21 mouse cellular contexts compared by ENCODE assay signal in the genomic region with DNA sequence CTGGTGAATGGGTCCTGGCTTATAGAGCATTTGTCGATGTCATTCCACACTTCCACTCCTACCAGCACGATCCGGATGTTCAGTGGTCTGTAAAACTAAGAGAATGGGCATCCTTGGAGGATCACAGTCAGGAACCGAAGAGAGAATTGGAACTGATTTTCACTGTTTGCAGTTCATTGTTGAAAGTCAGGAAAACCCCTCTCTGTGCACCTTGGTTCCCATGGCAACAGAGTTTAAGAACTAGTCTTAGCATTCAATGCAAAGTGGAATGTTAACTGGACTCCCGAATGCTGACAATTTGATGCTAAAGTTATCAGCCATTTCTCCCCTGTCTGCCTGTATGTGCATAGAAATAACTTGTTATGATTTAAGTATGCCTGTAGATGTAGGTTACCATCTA.
DNase-seq lines count a peak whose midpoint lies in the region; ATAC-seq and TF ChIP-seq lines count a peak whose summit lies in the region.
"Had no signal": no experiment of that assay in that cellular context is flagged by ENCODE, and none has a peak within 500 bp of the region (broad histone marks: within the 10 kb centered on the region; RNA-seq: fewer than 3 reads in every experiment).

No protein-coding gene starts in this region.

- H3K4me3 ChIP-seq in forebrain, postnatal 0 days (ENCODE audit: low read depth, low read length): no peak overlapping the region
- no peak overlapping the region for H3K4me3 ChIP-seq in forebrain, embryonic 13.5 days
- H3K4me3 ChIP-seq in intestine, embryonic 14.5 days (ENCODE audit: low read depth, low read length): no peak overlapping the region
- no peak overlapping the region for H3K4me3 ChIP-seq in intestine, embryonic 16.5 days (ENCODE audit: low read length)
- H3K4me3 ChIP-seq in midbrain, postnatal 0 days (ENCODE audit: low read depth, low read length): no peak overlapping the region
- H3K4me3 ChIP-seq: embryonic facial prominence, embryonic 15.5 days; erythroblast, embryonic 14.5 days; forebrain, embryonic 10.5 days; gastrocnemius, adult 2 months; heart, embryonic 13.5 days; hindbrain, embryonic 12.5 days had no signal

- H3K9ac ChIP-seq in forebrain, postnatal 0 days: no peak overlapping the region
- H3K9ac ChIP-seq in forebrain, embryonic 13.5 days: no peak overlapping the region
- H3K9ac ChIP-seq in intestine, embryonic 14.5 days (ENCODE audit: low read length): no peak overlapping the region
- H3K9ac ChIP-seq in intestine, embryonic 16.5 days (ENCODE audit: low read depth, low read length): no peak overlapping the region
- H3K9ac ChIP-seq in midbrain, postnatal 0 days (replicated peaks; ENCODE audit: low read length, poor library complexity, severe bottlenecking): no peak overlapping the region
- H3K9ac ChIP-seq: embryonic facial prominence, embryonic 15.5 days; heart, embryonic 13.5 days; hindbrain, embryonic 12.5 days had no signal

- WGBS in forebrain, postnatal 0 days: 32% methylated on average over 5 of the region's 5 CpGs
- 35% methylated on average over 5 of the region's 5 CpGs for WGBS in forebrain, embryonic 13.5 days
- 84% methylated on average over 5 of the region's 5 CpGs for WGBS in intestine, embryonic 14.5 days
- 79% methylated on average over 5 of the region's 5 CpGs for WGBS in intestine, embryonic 16.5 days
- WGBS in midbrain, postnatal 0 days: 13% methylated on average over 5 of the region's 5 CpGs

- no peaks in the 10 kb centered on the region for H3K4me1 ChIP-seq in forebrain, postnatal 0 days (ENCODE audit: insufficient read depth)
- H3K4me1 ChIP-seq in forebrain, embryonic 13.5 days: no peaks in the 10 kb centered on the region
- H3K4me1 ChIP-seq in intestine, embryonic 14.5 days (replicated peaks; ENCODE audit: control insufficient read depth, insufficient read depth, low read length): peaks cover 11% of the 10 kb centered on the region; the same call in 1 of the 2 replicates
- H3K4me1 ChIP-seq in intestine, embryonic 16.5 days (ENCODE audit: control insufficient read depth, insufficient read depth, low read length): no peaks in the 10 kb centered on the region
- H3K4me1 ChIP-seq in midbrain, postnatal 0 days (ENCODE audit: insufficient read depth, low read length): no peaks in the 10 kb centered on the region
- H3K4me1 ChIP-seq: hindbrain, embryonic 12.5 days had no signal

- no peak for TF ChIP-seq CTCF in forebrain, postnatal 0 days (IDR thresholded peaks at IDR 0.05; ENCODE audit: low read depth)
- TF ChIP-seq CTCF in midbrain, postnatal 0 days (IDR thresholded peaks at IDR 0.05): no peak

- H3K36me3 ChIP-seq in forebrain, postnatal 0 days (ENCODE audit: insufficient read depth): no peaks in the 10 kb centered on the region
- H3K36me3 ChIP-seq in forebrain, embryonic 13.5 days (ENCODE audit: poor library complexity, severe bottlenecking): no peaks in the 10 kb centered on the region
- H3K36me3 ChIP-seq in intestine, embryonic 14.5 days (ENCODE audit: control insufficient read depth, insufficient read depth, low read length): no peaks in the 10 kb centered on the region
- H3K36me3 ChIP-seq in intestine, embryonic 16.5 days (ENCODE audit: control insufficient read depth, insufficient read depth, low read length): no peaks in the 10 kb centered on the region
- no peaks in the 10 kb centered on the region; the same call in 1 of the 2 replicates for H3K36me3 ChIP-seq in midbrain, postnatal 0 days (ENCODE audit: insufficient read depth, low read length)
- H3K36me3 ChIP-seq: embryonic facial prominence, embryonic 15.5 days; forebrain, embryonic 10.5 days; heart, embryonic 13.5 days; hindbrain, embryonic 12.5 days had no signal

- H3K9me3 ChIP-seq in forebrain, postnatal 0 days (ENCODE audit: low read length): no peaks in the 10 kb centered on the region
- no peaks in the 10 kb centered on the region for H3K9me3 ChIP-seq in forebrain, embryonic 13.5 days (replicated peaks)
- H3K9me3 ChIP-seq in intestine, embryonic 14.5 days (ENCODE audit: control insufficient read depth, low read length): no peaks in the 10 kb centered on the region
- no peaks in the 10 kb centered on the region for H3K9me3 ChIP-seq in intestine, embryonic 16.5 days (ENCODE audit: control insufficient read depth, low read length)
- no peaks in the 10 kb centered on the region for H3K9me3 ChIP-seq in midbrain, postnatal 0 days (ENCODE audit: low read length)
- H3K9me3 ChIP-seq: embryonic facial prominence, embryonic 15.5 days; forebrain, embryonic 10.5 days; heart, embryonic 13.5 days; hindbrain, embryonic 12.5 days had no signal

- no peak overlapping the region for H3K4me2 ChIP-seq in forebrain, postnatal 0 days (ENCODE audit: low read depth)
- H3K4me2 ChIP-seq in forebrain, embryonic 13.5 days: no peak overlapping the region
- H3K4me2 ChIP-seq in intestine, embryonic 14.5 days (ENCODE audit: low read length): no peak overlapping the region
- H3K4me2 ChIP-seq in intestine, embryonic 16.5 days (ENCODE audit: low read depth, low read length): no peak overlapping the region
- no peak overlapping the region for H3K4me2 ChIP-seq in midbrain, postnatal 0 days (ENCODE audit: low read depth, low read length, poor library complexity, severe bottlenecking)
- H3K4me2 ChIP-seq: embryonic facial prominence, embryonic 15.5 days; heart, embryonic 13.5 days; hindbrain, embryonic 12.5 days had no signal

- peak; percentile 23; the same call in 1 of the 2 replicates for ATAC-seq in forebrain, postnatal 0 days
- ATAC-seq in forebrain, embryonic 13.5 days: no peak
- no peak for ATAC-seq in intestine, embryonic 14.5 days (replicated peaks; ENCODE audit: low FRiP score, low TSS enrichment, low read depth)
- ATAC-seq in intestine, embryonic 16.5 days: no peak
- no peak for ATAC-seq in midbrain, postnatal 0 days (ENCODE audit: low FRiP score)
- ATAC-seq: activated CD4-positive, CD25-positive, alpha-beta regulatory T cell, adult 4 months; inflammation-experienced regulatory T-cells, adult 6 months had no signal

- H3K27ac ChIP-seq in forebrain, postnatal 0 days (ENCODE audit: low read depth, low read length): no peak overlapping the region
- H3K27ac ChIP-seq in forebrain, embryonic 13.5 days: no peak overlapping the region
- H3K27ac ChIP-seq in intestine, embryonic 14.5 days (ENCODE audit: low read depth): no peak overlapping the region
- no peak overlapping the region for H3K27ac ChIP-seq in intestine, embryonic 16.5 days (ENCODE audit: low read length)
- H3K27ac ChIP-seq in midbrain, postnatal 0 days (ENCODE audit: low read depth, low read length): peak overlapping the region; percentile 7; the same call in 1 of the 2 replicates
- H3K27ac ChIP-seq: embryonic facial prominence, embryonic 15.5 days; forebrain, embryonic 10.5 days; gastrocnemius, adult 2 months; heart, embryonic 13.5 days; hindbrain, embryonic 12.5 days had no signal

- no peaks in the 10 kb centered on the region for H3K27me3 ChIP-seq in forebrain, postnatal 0 days (ENCODE audit: insufficient read depth, low read length)
- H3K27me3 ChIP-seq in forebrain, embryonic 13.5 days: no peaks in the 10 kb centered on the region
- no peaks in the 10 kb centered on the region for H3K27me3 ChIP-seq in intestine, embryonic 14.5 days (replicated peaks; ENCODE audit: control insufficient read depth, insufficient read depth, low read length)
- H3K27me3 ChIP-seq in intestine, embryonic 16.5 days (replicated peaks; ENCODE audit: control insufficient read depth, insufficient read depth, low read length): no peaks in the 10 kb centered on the region
- no peaks in the 10 kb centered on the region for H3K27me3 ChIP-seq in midbrain, postnatal 0 days (ENCODE audit: insufficient read depth, low read length)
- H3K27me3 ChIP-seq: embryonic facial prominence, embryonic 15.5 days; heart, embryonic 13.5 days; hindbrain, embryonic 12.5 days had no signal

- peak; percentile 27 for DNase-seq in forebrain, postnatal 0 days
- DNase-seq in intestine, embryonic 14.5 days (ENCODE audit: low spot score): peak; percentile 44
- DNase-seq in R1 (ENCODE audit: low read depth, low spot score): peak; percentile 71
- DNase-seq in midbrain, postnatal 0 days (ENCODE audit: low spot score): peak; percentile 61
- no peak for DNase-seq in left cerebral cortex, adult 18-20 months (ENCODE audit: low spot score in 2 of 2)
- DNase-seq: adrenal gland, postnatal 14 days; cerebellum, adult 2 months; cerebellum, postnatal 10 days; embryo, embryonic 11 days; gastrocnemius, adult 2 months; gastrocnemius, postnatal 25 days; heart, postnatal 4 days had no signal

Comparison
In these comparisons a context has a peak if more than half of its experiments do, and no peak if none do; other contexts are left out.
1. DNase-seq: peak in forebrain, postnatal 0 days (single experiment), intestine, embryonic 14.5 days (single experiment), R1 (single experiment) and midbrain, postnatal 0 days (single experiment); none in left cerebral cortex, adult 18-20 months (0 of 2).